Mouse (Mus musculus) T-helper 1 cell (primary cell): ENCODE measurements at regions not wholly inside any gene's neighbourhood (a gene's known extent, or its start where the extent isn't known, plus 50 kb on each side); places are given as distances from the start of the nearest gene placed in this dataset.

ENCODE experiments used
- in situ Hi-C: fragments of 300-600 bp; cut with MboI, MseI; formaldehyde crosslinking; loops from one replicate; pipeline ENCODE4 v1.15.1; 2025; ENCODE audit warnings: high pct_unique_total_duplicates

- in situ Hi-C loops: loop anchor here (5.0 kb wide), 2 partner anchors 105 to 160 kb away; no protein-coding TSS in a partner anchor
These were observed 51.4 kb upstream of the Eef2kmt start for GRCm38 (mm10) chr16:5307249-5307605.

DNA sequence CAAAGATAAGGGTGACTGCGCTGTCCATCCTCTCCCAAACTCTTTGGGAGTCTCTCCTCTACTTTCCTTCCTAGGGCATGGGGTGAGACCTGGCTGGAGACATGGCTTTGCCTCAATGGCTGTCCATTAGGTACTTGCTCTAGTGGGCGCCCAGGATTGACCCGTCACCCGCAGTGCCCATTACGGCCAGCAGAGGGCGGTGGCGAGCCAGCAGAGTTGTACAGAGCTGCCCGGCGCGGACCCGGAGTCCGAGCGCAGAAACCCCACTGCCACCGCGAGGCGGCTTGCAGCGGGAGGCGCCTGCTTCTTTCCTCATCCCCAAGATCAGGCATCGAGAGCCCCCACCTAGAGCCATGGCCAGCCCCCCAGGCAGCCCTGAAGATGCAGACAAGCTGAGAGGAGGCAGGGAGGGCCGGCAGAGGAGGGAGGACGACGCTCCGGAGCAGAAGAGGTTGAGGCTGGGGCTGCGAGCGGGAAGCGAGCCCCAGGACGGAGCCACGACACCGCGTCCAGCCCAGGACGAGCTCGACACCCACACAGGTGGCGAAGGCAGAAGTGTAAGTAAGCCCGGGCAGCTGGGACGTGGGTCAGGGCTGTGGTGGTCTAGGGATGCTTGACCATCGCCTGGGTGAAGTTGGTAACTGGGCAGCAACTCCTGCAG is 50.9 kb upstream of the Eef2kmt start:
- in situ Hi-C loops: loop anchor here (5.0 kb wide), 2 partner anchors 106 to 161 kb away; no protein-coding TSS in a partner anchor
